Mouse (Mus musculus): ENCODE measurements around the gene Ror2.

Ror2 gene

DNA sequence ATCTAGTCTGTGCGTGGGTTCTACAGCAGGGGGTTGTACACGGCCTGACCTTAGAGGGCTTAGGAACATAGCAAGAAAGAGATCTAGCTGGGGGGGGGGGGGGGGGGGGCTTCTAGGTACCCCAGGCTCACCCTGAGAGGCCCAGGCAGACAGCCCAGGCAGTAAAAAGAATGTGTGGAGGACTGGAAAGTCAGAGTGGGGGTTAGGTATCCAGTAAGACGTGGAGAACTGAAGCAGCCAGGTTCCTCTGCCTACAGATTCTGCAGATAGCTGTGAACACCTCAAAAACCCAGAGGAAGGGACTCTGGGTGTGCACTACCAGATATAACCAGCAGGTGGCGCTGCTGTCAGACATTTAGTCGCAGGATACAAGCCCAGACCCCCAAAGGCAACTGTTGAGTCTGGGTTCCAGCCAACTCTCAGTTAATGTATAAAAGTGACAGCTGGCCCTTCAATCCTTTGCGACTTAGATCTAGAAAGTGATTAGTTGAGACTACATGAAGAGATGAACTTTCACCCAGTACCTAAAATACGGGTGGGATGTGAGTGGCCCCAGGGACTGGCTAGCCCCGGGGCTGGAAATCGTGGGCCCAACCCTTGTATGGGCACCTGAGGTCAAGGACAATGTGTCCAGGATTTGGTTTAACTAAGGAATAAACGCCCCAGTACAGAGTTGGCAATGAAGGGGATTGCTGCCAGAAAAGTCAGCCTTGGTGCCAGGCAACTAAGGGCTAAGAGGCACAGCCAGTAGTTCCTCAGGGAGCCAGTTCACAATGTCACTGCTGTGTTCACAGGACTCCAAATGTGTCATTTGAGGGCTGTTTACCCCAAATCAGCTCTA is 166.1 kb downstream of the Ror2 start:
- DNase-seq = peak; percentile 91

- no peak for DNase-seq
Observed at GRCm38 (mm10) chr13:53118398-53118797, 167.5 kb downstream of the Ror2 start.

- DNase-seq = no peak
Observed at GRCm38 (mm10) chr13:53117921-53118320, 168.0 kb downstream of the Ror2 start.

DNA sequence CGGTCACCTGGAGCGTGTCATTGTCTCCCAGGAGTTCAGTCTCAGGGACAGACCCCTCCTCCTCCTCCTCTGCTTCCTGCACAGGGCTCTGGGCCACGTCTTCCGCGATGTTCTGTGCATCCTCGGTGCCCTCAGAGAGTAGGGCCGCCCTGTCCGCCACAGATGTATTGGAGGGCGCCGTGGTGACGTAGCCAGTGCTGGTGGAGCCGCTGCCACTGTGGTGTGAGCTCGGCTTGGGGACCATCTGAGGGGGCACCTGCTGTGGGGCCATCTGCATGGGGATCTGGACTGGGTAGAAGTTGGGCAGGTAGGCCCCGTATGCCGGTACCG is 175.7 kb downstream of the Ror2 start:
- DNase-seq = no peak

DNA sequence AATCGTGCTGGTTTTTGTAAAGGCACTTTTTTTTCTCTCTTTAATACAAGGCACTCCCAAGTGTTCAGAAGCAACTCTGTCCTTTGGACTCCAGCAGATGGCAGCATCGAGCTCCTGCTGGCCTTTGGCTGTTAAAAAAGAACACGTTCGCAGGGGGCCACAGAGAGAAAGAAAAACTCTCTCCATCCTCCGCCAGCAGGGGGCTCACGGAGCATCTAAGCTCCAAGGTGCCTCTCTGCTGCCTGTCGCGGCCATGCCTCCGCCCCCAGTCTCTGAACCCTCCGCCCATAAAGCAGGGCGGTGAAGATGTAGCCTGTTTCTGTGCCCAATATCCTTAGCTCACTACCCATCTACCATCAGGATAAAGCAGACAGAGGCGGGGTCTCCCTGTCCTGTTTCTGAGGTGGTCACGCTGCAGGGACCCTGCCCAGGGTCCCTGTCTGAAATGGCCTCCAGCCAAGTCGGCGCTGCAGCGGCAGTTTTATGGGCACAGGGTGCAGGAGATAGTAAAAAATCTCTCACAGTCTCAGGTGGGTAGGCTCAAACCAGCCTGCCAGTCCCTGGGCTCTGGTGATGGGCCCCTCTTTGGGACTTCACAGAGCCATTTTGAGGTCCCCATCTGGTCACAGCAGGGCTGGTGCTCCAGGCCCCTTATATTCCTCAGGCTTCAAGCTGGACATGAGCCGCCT is 176.2 kb downstream of the Ror2 start:
- peak; percentile 97 for DNase-seq

GRCm38 (mm10) chr13:53106676-53107075 is 179.2 kb downstream of the Ror2 start:
- no peak for DNase-seq

- DNase-seq = peak; percentile 52
Observed at GRCm38 (mm10) chr13:53099771-53100682, 185.9 kb downstream of the Ror2 start.

GRCm38 (mm10) chr13:53096615-53097014 is 189.3 kb downstream of the Ror2 start:
- DNase-seq = peak; percentile 72

DNA sequence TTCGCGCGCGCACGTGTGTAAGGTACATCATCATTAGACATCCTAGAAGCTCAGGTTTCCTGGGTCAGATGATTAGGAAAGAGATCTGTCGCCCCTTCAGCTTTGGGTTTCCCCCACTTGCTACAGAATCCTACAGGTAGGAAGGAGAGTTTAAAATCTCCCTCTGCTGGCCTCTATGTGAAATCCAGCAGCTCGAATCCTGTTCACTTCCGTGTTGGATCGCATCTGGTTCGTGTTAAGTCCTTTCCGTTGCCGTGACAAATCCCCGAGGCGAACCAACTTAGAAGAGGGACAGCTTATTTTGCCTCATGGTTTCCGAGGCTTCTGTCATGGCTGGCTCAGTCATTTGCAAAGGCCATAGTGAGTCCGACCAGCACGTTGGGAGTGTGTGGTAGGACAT is 190.7 kb downstream of the Ror2 start:
- DNase-seq = no peak

- DNase-seq = no peak
Observed at GRCm38 (mm10) chr13:53094658-53095057, 191.3 kb downstream of the Ror2 start.

DNA sequence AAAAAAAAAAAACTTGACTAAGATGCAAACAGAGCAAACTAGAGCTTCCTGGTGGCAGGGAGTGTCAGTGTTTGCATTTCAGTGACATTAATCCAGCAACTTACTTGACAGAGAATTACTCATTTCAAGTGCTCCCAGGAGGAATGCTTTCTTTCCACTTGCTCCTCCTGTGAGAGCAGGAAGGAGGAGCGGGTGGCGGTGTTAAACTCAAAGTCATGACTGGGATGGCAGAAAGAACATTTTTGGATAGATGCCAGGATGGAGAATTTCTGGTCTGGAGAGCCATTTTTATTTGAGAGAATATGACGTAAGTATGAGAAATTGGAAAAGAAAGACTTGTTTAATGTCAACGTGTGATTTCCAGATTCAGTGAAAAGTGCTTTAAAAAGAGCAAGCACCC is 192.5 kb downstream of the Ror2 start:
- DNase-seq = no peak

GRCm38 (mm10) chr13:53086552-53087282 is 199.2 kb downstream of the Ror2 start:
- no peak for DNase-seq

DNA sequence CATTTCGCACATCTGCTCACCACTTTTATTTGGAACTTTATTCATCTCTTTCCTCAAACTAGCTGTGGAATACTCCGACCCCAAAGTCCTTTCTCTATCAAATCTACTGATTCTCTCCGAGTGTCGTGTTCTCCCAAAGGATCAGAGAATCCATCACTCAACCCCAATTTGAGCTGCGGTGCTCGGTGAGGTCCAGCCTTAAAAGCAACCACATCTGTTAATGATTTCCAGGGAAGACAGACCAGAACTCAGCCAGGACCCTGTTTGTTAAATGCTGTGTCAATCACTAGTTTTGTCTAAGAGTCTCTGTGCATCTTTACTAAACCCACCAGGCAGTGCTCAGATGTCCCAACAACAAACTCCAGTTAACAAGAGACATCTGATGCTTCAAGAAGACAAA is 204.1 kb downstream of the Ror2 start:
- DNase-seq = no peak

GRCm38 (mm10) chr13:53077732-53078345 is 208.1 kb downstream of the Ror2 start:
- DNase-seq = peak; percentile 38

DNA sequence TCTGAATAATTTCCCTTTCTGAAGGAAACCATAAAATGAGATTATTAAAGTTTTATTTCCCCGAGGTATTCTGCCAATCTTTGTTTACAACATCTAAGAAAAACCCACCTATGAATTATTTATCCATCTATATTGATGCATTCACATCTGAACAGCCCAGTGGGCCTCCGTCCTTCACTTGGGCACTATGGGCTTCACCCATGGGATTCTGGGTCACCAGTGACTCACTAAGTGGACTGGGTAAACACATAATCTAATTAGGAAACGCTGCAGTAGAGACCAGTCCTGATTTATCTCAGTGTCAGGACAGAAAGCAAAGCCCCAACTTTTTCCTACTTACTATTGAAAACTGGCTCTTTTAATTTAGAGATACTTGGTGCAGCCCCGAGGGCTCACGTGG is 210.9 kb downstream of the Ror2 start:
- DNase-seq = peak; percentile 44

DNA sequence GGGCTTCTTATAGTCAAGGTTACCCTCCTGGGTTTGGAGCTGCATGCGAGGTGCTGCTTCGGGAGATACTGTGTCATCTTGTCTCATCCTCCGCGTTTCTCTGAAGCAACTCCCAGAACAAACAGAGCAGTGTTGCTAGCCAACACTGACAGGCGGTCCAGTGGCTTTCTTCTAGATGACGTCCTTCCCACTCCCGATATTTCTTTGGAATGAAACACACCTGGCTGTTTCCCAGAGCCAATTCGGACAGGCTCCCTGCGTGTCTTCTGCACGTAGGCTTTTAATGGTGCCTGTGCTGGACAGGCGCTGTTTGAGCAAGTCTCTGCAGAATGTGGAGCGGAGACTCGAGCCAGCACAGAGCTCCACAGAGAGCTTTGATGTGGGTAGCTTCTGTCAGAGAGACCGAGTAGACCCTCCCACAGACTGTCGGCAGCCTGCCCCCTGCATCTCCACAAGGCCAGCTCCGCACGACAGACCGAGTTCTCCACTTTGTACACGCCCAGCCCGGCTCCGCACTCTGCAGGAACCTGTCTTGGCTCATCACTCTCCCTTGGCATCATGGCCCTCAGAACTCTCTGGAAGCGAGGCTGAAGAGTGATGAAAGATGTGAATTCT is 216.7 kb downstream of the Ror2 start:
- no peak for DNase-seq

- DNase-seq = peak; percentile 45
Observed at GRCm38 (mm10) chr13:53068461-53068860, 217.5 kb downstream of the Ror2 start.

DNA sequence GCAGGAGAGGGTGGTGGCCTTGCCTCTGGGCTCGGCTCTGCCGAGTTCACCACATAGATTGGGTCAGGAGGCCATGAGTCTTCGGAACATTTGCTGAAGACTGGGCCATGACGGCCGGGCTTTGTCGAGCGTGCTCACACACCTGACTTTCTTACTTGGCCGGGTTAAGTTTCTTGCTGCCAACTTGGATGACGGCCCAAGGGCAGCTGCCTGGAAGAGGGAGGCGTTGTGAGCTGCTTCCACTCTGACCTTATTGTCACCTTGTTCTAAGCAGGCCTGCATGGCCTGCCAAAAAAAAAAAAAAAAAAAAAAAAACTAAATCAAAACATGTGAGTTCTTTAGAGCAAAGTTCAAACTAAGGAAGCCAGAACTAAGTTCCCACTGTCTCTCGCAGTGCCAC is 218.0 kb downstream of the Ror2 start:
- no peak for DNase-seq

DNA sequence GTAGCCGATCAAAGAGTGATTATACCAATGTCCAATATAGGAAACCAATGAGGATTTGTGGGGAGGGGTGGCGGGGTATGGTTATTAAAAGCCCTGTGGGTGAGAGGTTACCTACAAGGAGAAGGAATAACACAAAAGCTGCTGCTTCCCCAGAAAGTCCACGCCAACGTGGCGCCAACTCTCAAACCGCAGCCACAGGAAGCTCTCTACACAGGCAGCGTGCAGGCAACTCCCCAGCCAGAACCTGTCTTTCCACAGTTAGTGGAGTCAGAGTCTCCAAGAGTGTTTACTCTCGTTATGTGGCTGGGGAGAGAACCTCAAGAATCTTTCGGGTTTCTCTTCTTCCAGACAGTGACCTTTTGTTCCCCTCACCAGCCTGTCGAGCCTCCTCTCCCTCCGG is 220.8 kb downstream of the Ror2 start:
- no peak for DNase-seq

GRCm38 (mm10) chr13:53064681-53065080 is 221.2 kb downstream of the Ror2 start:
- no peak for DNase-seq

Measured in retina, postnatal 1 day (tissue).